Mouse (Mus musculus) heart, embryonic 15.5 days (tissue): ENCODE measurements at regions not wholly inside any gene's neighbourhood (a gene's known extent, or its start where the extent isn't known, plus 50 kb on each side); places are given as distances from the start of the nearest gene placed in this dataset.

Experiments
- ATAC-seq: fragments of 200-750 bp; cut with Nextera tagmentation; replicated peaks from 2 replicates; pipeline ENCODE4 v1.8.0; 2017; ENCODE audit warnings: low read depth, moderate TSS enrichment; ENCODE audit not compliant: insufficient number of reproducible peaks, insufficient read depth, low FRiP score
- H3K27ac ChIP-seq: fragments of 300-500 bp; sonication (generic); 2 replicates; pipeline ENCODE4 v1.5.1; 2015; ENCODE audit warnings: mild to moderate bottlenecking, inconsistent platforms
- H3K27me3 ChIP-seq: fragments of 300-500 bp; sonication (generic); 2 replicates; pipeline ENCODE4 v1.6.1; 2015; ENCODE audit warnings: inconsistent platforms
- H3K36me3 ChIP-seq: fragments of 300-500 bp; sonication (generic); 2 replicates; pipeline ENCODE4 v1.6.1; 2015; ENCODE audit warnings: mild to moderate bottlenecking, inconsistent platforms
- H3K4me1 ChIP-seq: fragments of 300-500 bp; sonication (generic); replicated peaks from 2 replicates; pipeline ENCODE4 v1.6.1; 2015; ENCODE audit warnings: inconsistent platforms
- H3K4me2 ChIP-seq: fragments of 300-500 bp; sonication (generic); 2 replicates; pipeline ENCODE4 v1.6.1; 2015; ENCODE audit warnings: inconsistent platforms, mild to moderate bottlenecking, moderate library complexity
- H3K4me3 ChIP-seq: fragments of 300-500 bp; sonication (generic); 2 replicates; pipeline ENCODE4 v1.5.1; 2015; ENCODE audit warnings: mild to moderate bottlenecking, inconsistent platforms
- H3K9ac ChIP-seq: fragments of 300-500 bp; sonication (generic); 2 replicates; pipeline ENCODE4 v1.6.1; 2015; ENCODE audit warnings: mild to moderate bottlenecking, inconsistent platforms
- H3K9me3 ChIP-seq: fragments of 300-500 bp; sonication (generic); replicated peaks from 2 replicates; pipeline ENCODE4 v1.6.1; 2016; ENCODE audit warnings: inconsistent platforms
- WGBS: fragments of 180-500 bp; shearing (Covaris S2); methylation state at CpG from one replicate; pipeline ENCODE4 v1.1.7; 2015; ENCODE audit warnings: mixed read lengths; 5-methylcytosine and 5-hydroxymethylcytosine counted together

DNA sequence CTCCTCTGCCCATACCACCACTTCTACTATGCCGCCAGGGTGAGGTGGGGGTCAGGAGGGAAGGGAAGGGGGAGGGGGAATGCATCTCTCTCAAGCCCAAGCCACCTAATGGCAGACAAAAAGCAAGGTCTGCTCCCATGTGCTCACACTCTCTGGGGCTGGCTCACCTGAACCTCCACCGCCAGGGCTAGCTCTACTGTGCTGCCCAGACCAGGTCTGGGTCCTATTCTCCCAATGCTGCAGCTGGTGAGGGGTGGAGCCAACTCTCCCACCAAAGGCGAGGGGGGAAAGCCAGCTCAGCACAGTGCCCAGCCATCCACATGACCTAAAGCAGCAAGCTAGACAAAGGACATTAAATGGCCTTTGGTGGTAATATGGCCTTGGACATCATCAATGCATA is 158.6 kb downstream of the Chic2 start:
- no peak for ATAC-seq
- H3K27ac ChIP-seq = no peak overlapping the region
- 0 out of 2 replicates have a peak, but pooled peaks cover under 1% of the 10 kb centered on the region for H3K4me1 ChIP-seq
- H3K27me3 ChIP-seq = 0 out of 2 replicates have a peak, but pooled peaks cover 3% of the 10 kb centered on the region
- no peak overlapping the region for H3K9ac ChIP-seq
- no peaks in the 10 kb centered on the region for H3K36me3 ChIP-seq
- no peaks in the 10 kb centered on the region for H3K9me3 ChIP-seq
- 75% methylated on average over 3 of the region's 3 CpGs for WGBS
- no peak overlapping the region for H3K4me3 ChIP-seq
- H3K4me2 ChIP-seq = no peak overlapping the region

DNA sequence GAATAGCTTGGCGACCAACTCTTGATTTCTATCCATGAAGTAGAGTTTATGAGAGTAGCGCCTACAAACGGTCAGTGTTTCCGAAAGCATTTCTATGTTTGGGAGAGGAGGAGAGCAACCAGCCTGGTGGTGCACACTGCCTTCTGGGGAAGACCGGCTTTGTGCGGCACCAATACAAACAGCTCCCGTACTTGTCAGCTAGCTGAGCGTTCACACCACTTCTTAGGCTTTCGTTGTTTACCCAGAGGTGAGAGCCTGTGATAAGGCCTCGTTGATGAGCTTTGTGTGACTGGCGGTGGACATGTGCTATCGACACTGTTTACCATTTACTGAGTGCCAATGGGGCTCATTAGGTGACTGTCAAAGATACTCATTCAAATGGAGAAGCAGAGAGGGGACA is 162.0 kb downstream of the Chic2 start:
- H3K9me3 ChIP-seq = no peaks in the 10 kb centered on the region
- H3K4me1 ChIP-seq = 0 out of 2 replicates have a peak, but pooled peaks cover 5% of the 10 kb centered on the region
- no peak overlapping the region for H3K4me2 ChIP-seq
- ATAC-seq = no peak
- H3K27ac ChIP-seq = no peak overlapping the region
- H3K4me3 ChIP-seq = no peak overlapping the region
- no peaks in the 10 kb centered on the region for H3K36me3 ChIP-seq
- 0 out of 2 replicates have a peak, but pooled peaks cover 3% of the 10 kb centered on the region for H3K27me3 ChIP-seq
- 39% methylated on average over 12 of the region's 12 CpGs for WGBS
- no peak overlapping the region for H3K9ac ChIP-seq

DNA sequence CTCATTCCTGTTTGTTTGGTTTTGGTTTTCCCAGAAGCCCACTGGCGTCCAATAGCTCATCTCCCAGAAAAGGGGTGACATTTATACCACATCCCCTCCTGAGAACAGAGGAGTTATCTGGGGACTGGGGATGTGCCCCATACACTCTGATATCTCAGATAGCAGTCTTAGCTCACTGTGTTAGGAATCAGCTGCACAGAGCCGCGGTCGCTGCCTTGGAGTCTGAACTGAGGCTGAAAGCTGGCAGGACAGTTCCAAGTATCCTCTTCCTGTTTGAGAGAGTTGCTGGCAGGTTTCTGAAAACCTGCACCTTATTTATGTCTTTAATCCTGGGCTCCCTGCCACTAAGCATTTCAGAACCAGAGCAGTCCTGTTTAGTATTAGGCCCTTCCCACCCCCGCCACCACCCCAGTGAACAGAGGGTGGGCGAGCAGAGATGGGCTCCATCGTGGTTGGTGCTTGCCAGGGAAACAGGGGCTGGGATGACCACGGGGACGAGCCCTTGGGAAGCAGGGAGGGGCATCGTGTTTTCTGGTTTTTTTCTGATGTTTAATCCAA is 163.8 kb downstream of the Chic2 start:
- Histone ChIP-seq H3K9me3 (no peaks in the 10 kb centered on the region), H3K36me3 (no peaks in the 10 kb centered on the region), H3K9ac (no peak overlapping the region), H3K27ac (no peak overlapping the region), H3K4me3 (no peak overlapping the region), H3K4me2 (no peak overlapping the region), H3K27me3 (0 out of 2 replicates have a peak, but pooled peaks cover 3% of the 10 kb centered on the region), H3K4me1 (0 out of 2 replicates have a peak, but pooled peaks cover 5% of the 10 kb centered on the region)
- 44% methylated on average over 10 of the region's 10 CpGs for WGBS
- ATAC-seq = no peak; the same call in 1 of the 2 replicates

DNA sequence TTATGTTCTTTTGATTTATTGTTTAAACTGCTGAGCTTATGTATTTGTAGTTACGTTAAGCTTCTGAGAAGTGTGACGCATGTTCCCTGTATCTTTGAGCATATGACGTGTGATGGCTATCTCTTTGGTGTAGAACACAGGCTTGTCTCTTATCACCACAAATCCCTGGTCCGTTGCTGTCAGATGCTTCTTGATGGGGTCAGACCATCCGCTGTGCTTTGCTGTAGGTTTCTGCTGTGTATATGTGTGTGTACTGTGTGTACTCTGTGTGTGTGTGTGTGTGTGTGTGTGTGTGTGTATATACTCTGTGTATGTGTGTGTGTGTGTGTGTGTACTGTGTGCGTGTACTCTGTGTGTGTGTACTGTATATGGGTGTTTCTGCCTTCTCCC is 164.5 kb downstream of the Chic2 start:
- Histone ChIP-seq H3K4me2 (no peak overlapping the region), H3K27me3 (0 out of 2 replicates have a peak, but pooled peaks cover 3% of the 10 kb centered on the region), H3K9me3 (no peaks in the 10 kb centered on the region), H3K4me1 (0 out of 2 replicates have a peak, but pooled peaks cover 5% of the 10 kb centered on the region), H3K9ac (no peak overlapping the region), H3K36me3 (no peaks in the 10 kb centered on the region), H3K4me3 (no peak overlapping the region), H3K27ac (no peak overlapping the region)
- 81% methylated on average over 6 of the region's 6 CpGs for WGBS
- ATAC-seq = no peak

DNA sequence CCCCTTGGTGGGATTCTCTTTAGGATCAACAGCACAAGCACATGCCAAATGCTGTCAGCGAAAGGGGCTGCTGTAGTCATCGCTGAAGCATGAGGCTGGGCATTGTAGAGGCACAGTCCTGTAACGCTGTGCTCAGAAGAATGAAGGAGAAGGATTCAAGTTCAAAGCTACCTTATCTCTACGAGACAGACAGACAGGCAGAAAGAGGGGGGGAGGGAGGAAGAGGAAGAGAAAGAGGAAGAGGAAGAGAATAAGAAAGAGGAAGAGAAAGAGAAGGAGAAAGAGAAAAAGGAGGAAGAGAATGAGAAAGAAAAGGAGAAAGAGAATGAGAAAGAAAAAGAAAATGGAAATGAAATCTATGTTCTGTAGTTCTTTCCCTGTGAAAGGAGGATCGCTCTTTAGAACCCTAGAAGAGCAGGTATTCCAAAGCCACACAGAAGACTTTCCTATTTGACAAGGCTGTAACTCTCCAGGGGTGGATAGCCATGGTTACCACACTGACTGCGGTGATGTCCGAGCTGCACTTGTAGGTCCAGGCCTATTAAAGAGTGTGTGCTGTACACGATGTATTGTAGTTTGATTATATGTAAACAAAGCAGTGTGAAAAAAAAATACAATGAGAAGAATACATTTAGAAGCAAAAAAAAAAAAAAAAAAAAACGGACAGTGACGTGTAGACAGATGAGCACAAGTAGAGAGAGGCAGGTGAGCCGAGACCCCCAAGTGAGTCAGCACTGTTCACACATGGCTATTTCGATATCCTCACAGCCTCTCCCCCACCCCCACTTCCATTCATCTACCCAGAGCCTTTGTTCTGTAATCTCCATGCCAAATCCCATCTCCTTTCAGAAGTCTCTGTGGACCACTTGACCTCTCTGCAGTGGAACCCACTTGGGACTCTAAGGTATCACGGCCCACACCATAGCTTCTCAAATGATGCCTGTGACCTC is 165.2 kb downstream of the Chic2 start:
- no peaks in the 10 kb centered on the region for H3K36me3 ChIP-seq
- no peaks in the 10 kb centered on the region for H3K9me3 ChIP-seq
- H3K4me1 ChIP-seq = 0 out of 2 replicates have a peak, but pooled peaks cover 8% of the 10 kb centered on the region
- no peak overlapping the region for H3K4me2 ChIP-seq
- H3K4me3 ChIP-seq = no peak overlapping the region
- no peak overlapping the region for H3K27ac ChIP-seq
- H3K9ac ChIP-seq = no peak overlapping the region
- ATAC-seq = no peak
- 65% methylated on average over 13 of the region's 13 CpGs for WGBS
- H3K27me3 ChIP-seq = 0 out of 2 replicates have a peak, but pooled peaks cover 3% of the 10 kb centered on the region

DNA sequence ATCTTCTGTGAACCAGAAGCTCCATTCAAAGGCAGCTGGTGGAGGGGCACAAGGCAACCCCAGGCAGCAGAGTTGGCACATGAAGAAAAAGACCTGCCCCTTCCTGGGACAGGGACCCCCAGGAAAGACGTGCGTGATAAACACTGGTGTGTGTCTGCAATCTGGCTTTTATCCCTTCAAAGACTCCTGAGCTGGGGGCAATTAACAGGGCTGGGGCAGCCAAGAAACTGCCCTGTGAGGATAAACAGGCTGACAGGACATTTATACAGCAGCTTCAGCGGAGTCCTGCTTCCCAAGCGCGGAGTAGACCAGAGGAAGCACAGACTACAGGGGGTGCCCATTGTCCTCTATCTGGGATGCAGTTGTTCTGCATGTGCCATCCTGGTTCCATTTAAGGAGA is 167.0 kb downstream of the Chic2 start:
- H3K27ac ChIP-seq = no peak overlapping the region
- H3K9ac ChIP-seq = no peak overlapping the region
- no peak overlapping the region for H3K4me2 ChIP-seq
- 0 out of 2 replicates have a peak, but pooled peaks cover 3% of the 10 kb centered on the region for H3K27me3 ChIP-seq
- no peak for ATAC-seq
- H3K4me1 ChIP-seq = 0 out of 2 replicates have a peak, but pooled peaks cover 8% of the 10 kb centered on the region
- no peaks in the 10 kb centered on the region for H3K9me3 ChIP-seq
- WGBS = 25% methylated on average over 5 of the region's 5 CpGs
- no peaks in the 10 kb centered on the region for H3K36me3 ChIP-seq
- no peak overlapping the region for H3K4me3 ChIP-seq

DNA sequence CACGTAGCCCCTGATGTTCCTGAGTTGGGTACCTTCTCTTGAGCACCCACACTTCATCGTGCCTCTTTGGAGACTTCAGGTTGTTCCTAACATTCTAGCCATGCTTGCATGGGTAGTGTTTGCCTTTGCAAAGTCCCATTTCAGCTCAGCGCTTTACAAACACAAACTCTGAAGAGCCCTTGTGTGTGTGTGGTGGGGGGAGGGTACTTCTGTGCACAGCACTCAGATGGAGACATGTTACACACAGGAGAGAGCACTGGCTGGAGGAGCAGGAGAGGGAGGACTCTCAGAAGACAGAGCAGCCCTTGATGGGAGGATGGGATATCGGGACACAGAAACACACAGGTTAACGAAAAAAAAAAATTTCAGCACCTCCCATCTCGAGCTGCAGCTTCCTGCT is 167.4 kb downstream of the Chic2 start:
- no peak overlapping the region for H3K9ac ChIP-seq
- 0 out of 2 replicates have a peak, but pooled peaks cover 8% of the 10 kb centered on the region for H3K4me1 ChIP-seq
- 0 out of 2 replicates have a peak, but pooled peaks cover 3% of the 10 kb centered on the region for H3K27me3 ChIP-seq
- ATAC-seq = no peak
- H3K4me2 ChIP-seq = no peak overlapping the region
- H3K9me3 ChIP-seq = no peaks in the 10 kb centered on the region
- no peaks in the 10 kb centered on the region for H3K36me3 ChIP-seq
- H3K27ac ChIP-seq = no peak overlapping the region
- no peak overlapping the region for H3K4me3 ChIP-seq
- 49% methylated on average over 6 of the region's 6 CpGs for WGBS

DNA sequence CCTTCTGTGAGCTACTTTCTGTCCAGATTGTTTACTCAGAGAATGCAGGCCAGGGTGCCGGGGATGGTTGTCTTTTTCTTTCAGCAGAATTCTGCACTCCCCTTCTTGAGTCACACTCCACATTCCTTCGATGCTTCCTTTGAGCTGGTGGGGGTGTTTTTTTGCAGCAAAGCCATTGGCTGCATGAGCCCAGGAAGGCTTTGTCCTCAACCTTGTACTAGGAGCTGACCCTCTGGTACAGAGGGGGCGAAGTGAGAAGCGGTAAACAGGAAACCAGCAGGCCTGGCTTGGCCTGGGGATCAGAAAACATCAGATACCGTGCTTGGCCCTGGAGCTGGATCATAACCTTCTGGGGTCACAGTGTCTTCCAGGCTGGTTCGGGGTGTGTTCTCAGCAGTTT is 169.9 kb downstream of the Chic2 start:
- Histone ChIP-seq H3K4me1 (0 out of 2 replicates have a peak, but pooled peaks cover 3% of the 10 kb centered on the region), H3K9ac (no peak overlapping the region), H3K27ac (no peak overlapping the region), H3K36me3 (no peaks in the 10 kb centered on the region), H3K4me2 (no peak overlapping the region), H3K27me3 (0 out of 2 replicates have a peak, but pooled peaks cover 3% of the 10 kb centered on the region), H3K4me3 (no peak overlapping the region), H3K9me3 (no peaks in the 10 kb centered on the region)
- 36% methylated on average over 6 of the region's 6 CpGs for WGBS
- no peak for ATAC-seq

DNA sequence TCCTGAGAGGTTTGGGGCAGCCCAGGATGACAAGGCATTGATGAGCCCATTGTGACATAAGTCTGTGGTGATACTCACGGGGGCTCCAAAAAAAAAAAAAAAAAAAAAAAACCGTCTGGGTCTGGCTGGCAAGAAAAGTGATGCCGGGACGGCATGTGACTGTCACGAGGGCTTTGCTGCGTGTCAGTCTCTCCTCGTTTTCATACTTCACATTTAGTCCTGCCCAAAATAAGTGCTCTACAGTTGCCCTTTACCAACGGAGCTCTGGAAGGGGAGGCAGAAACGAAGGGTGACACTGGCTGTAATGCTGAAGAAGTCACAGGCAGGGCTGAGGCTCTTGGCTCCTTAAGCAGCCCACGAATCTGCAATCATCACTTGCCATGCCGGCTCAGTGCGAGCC is 167.9 kb upstream of the Lnx1 start:
- Histone ChIP-seq H3K4me2 (no peak overlapping the region), H3K27ac (no peak overlapping the region), H3K9me3 (no peaks in the 10 kb centered on the region), H3K9ac (no peak overlapping the region), H3K27me3 (no peaks in the 10 kb centered on the region), H3K4me1 (0 out of 2 replicates have a peak, but pooled peaks cover 3% of the 10 kb centered on the region), H3K4me3 (no peak overlapping the region), H3K36me3 (no peaks in the 10 kb centered on the region)
- WGBS = 62% methylated on average over 12 of the region's 12 CpGs
- no peak for ATAC-seq

DNA sequence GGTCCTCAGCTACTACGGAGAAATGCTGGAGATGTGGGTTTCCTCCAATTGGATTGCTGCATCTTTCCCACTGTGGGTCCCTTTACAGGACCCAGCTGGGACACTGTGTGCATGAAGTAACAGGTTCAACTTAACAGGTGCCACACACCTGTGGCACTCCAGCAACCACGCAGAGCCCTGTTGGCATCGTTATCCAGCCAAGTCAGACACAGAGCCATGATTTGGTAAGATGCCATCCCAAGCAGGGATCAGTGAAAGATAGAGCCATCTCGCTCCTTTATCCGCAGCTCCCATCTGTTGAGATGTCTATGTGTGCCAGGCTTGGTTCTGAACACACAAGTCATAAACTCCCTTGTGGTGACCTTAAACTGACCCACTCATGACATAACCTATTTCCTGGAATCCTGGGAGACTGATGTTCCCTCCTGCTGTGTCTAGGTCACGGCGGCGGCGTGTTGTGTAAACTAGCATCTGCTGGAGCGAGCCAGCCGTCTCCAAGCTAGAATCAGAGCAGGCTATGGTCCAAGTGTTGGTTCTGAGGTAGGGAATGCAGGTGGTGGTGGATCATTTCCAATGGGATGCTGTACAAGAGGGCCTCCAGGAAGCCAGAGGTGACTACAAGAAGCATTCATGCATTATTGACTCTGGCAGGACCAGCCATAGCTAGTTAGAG is 164.5 kb upstream of the Lnx1 start:
- H3K9ac ChIP-seq = no peak overlapping the region
- no peaks in the 10 kb centered on the region for H3K4me1 ChIP-seq
- H3K27me3 ChIP-seq = no peaks in the 10 kb centered on the region
- no peaks in the 10 kb centered on the region for H3K9me3 ChIP-seq
- ATAC-seq = no peak
- no peak overlapping the region for H3K27ac ChIP-seq
- 91% methylated on average over 11 of the region's 11 CpGs for WGBS
- H3K36me3 ChIP-seq = no peaks in the 10 kb centered on the region
- no peak overlapping the region for H3K4me3 ChIP-seq
- no peak overlapping the region for H3K4me2 ChIP-seq

DNA sequence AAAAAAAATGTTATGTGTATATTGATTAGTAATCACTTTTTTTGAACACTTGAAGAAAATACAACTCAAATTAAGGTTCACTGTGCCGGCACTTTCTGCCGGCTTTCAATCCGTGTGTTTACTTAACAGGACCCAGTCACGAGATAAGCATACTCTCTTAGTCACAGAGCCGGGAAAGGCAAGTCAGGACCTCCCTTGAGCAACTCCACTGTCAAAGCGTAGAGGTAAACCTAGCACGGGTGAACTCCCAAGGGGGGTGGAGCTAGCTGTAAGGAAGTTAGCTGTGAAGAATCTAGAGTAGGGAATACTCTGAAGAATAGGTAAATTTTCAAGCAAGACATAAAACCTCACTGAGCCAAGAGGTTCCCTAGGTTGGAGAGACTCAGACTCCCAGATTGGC is 164.0 kb upstream of the Lnx1 start:
- Histone ChIP-seq H3K9me3 (no peaks in the 10 kb centered on the region), H3K27ac (no peak overlapping the region), H3K4me1 (no peaks in the 10 kb centered on the region), H3K27me3 (no peaks in the 10 kb centered on the region), H3K9ac (no peak overlapping the region), H3K4me3 (no peak overlapping the region), H3K36me3 (no peaks in the 10 kb centered on the region), H3K4me2 (no peak overlapping the region)
- ATAC-seq = no peak
- WGBS = 6% methylated on average over 7 of the region's 7 CpGs
